Mouse (Mus musculus) neutrophil, adult 5-6 weeks (primary cell): Measurements from ENCODE around the gene Tatdn3. TPM values are rescaled to one million over a fixed set of nuclear protein-coding genes. Genes with fewer than 3 reads are reported as not detected.
"Not testable (repeated sequence)": the region's sequence is repeated elsewhere in the genome, so short reads cannot be mapped to it uniquely, and the experiment has no call there.

Experiments
- ATAC-seq: fragments of 151-379, 151-347 bp; 2 replicates; pipeline ENCODE4 v1.8.0; 2017; ENCODE audit warnings: mild to moderate bottlenecking, moderate TSS enrichment; ENCODE audit not compliant: insufficient number of reproducible peaks, poor library complexity, low FRiP score, severe bottlenecking; ENCODE audit errors: extremely low read depth
- total RNA-seq: library from RNA; stranded (forward); fragments of 200-1000 nt; gene quantifications from 2 replicates; pipeline ENCODE4 v1.2.3, GENCODE M21; 2017

Gene Tatdn3
- total RNA-seq, 1 experiment from 2014 or later, result 10.2 TPM

DNA sequence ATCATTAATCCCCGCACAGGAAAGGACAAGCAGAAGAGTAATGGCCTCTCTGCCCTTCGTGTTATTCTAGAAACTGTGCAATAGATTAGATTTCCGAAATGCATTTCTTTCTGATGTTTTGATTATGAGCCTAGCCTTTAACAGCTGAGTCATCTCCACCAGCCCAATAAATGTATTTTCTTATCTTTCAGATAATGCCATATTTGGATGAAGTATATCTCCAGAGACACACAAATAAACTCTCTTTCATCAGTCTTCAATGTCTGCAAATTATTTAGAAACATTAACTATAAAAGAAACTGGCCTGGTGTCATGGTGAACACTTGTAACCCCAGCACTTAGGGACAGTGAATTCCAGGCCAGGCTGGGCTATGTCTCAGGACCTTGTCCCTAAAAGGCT is 20.0 kb downstream of the Tatdn3 start:
- ATAC-seq, result no peak

DNA sequence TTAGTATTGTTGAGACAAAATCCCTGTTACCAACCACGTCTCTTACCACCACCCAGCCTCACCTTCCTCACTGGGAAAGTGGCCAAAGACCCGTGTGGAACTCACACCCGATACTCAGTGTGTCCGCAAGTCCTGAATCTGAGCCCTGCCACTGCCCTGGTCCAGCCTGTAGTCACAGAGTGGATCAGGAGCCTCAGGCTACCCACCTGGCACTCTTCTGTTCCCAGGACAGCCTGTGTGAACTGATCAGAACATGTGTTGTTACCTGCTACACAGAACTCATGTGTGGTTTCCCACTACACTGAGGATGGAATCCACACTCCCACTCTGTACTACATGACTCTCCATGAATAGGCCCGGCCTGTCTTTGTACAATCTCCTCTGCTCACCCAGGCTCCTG is 20.6 kb downstream of the Tatdn3 start:
- ATAC-seq, result no peak

DNA sequence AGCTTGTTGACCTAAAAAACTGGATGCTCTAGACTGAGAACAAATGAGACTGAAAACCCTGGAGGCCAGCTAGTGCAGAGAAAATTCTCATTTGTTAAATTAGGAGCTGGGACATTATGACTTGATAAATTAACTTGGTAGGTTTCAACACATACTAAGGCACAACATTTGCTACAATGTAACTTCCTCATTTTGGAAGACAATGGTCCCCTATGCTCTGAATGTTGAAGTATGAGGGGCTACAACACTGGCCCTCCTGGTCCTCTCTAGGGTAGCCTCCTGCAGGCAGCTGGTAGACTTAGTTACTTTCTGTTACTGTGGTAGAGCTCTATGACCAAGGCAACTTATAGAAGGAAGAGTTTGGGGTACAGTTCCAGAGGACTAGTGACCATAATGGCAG is 21.4 kb downstream of the Tatdn3 start:
- ATAC-seq, result no peak

DNA sequence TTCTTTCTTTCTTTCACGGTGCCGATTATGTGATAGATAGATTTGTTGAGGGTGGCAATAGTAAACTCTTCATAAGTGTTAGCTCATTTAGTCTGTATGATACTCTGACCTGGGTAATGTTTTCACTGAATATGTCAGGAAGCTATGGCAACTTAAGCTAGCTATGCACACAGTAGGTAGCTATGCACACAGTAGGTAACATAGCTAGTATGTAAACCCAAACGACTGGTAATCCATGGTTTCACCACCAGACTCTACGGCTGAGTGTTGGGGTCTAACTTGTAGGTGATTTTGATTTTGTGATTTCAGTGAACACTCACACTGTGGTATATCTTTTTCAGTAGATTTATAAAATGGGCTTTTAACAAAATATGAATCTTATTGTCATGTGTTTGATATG is 24.7 kb downstream of the Tatdn3 start:
- no peak for ATAC-seq

DNA sequence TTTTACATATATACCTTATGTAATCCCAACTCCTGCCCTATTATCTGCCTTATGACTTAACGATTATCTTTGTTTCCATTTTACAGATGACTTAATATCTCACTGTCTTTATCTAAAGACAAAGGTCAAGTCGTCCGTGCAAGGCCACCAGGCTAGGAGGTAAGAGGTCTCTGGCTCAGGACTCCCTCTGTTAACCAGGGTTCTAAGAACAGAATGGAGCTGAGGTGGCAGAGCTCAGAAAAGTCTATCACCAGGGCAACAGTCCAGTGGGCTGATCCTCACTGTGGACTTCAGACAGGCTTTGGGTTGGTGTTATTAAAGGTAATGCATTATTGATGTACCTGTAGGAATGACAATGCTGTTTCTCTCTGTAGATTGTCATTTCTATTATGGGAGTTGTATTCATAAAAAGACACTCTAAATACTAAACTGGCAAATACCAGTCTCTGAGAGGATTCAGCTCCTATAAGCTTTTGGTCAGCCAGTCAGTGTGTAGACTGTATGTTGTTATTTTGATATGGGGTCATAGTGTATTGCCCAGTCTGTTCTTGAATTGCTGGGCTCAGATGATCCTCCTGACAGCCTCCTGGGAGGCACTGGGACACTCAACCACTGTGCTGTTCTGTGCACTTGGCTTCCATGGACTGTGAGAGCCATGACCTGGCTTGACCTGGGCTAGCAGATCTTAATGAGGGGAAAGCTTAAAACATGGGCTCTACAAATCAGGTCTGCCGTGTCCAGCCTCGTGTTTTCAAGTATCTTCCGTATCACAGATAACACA is 26.0 kb downstream of the Tatdn3 start, which contains the start of gene Spata45:
Spata45 (plus strand) TSS at position 86 of the 781 bp plus-strand sequence.
- ATAC-seq, result no peak

DNA sequence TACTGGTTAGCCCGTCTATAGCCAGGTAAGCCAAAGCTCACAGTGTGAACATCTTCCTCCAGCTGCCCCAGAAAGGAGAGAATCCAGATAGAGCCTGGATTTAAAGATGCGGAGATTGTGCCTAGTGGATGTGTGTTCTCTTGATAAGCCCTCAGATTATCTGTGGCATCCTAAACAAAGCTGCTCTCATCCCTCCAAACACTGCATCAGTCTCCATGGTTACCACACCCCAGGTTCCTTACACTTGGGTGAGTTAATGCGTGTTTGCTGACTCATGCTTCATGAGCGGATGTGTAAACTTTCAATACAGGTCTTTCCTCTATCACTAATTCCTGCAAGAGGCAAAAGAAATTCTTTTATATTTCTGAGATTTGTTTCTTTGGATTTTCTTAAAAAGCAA is 27.1 kb downstream of the Tatdn3 start:
- ATAC-seq, result no peak

DNA sequence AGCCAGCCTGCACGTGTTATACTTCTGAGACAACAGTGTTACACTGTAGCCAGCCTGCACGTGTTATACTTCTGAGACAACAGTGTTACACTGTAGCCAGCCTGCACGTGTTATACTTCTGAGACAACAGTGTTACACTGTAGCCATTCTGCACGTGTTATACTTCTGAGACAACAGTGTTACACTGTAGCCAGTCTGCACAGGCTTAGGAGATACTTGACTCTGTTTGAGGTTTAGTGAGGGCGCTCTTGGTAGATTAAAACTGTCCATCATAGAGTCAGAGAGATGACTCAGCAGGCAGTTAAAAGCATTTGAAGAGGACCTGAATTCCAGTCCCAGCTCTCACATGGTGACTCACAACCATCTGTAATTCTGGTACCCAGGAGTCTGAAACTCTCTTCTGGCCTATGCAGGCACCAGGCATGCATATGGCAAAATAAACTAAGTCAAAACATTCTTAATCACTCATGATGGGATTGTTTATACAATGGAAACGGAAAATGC is 31.8 kb downstream of the Tatdn3 start:
- not testable (repeated sequence) for ATAC-seq

DNA sequence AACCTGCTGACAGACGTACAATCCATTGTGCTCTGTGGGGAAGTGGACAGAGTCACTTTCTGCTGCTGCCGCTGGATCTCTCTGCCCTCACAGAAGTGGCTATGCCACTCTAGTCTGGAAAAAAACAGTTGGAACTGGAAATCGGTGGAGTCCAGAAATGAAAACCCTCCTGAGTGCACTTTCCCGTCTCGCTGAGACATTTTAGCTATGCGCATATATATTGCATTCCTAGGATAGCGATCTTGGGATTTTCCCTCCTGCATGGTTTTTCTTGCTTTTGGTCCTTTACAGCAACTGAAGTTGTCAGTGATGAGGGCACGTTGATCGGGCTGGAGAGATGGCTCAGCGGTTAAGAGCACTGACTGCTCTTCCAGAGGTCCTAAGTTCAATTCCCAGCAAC is 32.5 kb downstream of the Tatdn3 start:
- ATAC-seq, result no peak

DNA sequence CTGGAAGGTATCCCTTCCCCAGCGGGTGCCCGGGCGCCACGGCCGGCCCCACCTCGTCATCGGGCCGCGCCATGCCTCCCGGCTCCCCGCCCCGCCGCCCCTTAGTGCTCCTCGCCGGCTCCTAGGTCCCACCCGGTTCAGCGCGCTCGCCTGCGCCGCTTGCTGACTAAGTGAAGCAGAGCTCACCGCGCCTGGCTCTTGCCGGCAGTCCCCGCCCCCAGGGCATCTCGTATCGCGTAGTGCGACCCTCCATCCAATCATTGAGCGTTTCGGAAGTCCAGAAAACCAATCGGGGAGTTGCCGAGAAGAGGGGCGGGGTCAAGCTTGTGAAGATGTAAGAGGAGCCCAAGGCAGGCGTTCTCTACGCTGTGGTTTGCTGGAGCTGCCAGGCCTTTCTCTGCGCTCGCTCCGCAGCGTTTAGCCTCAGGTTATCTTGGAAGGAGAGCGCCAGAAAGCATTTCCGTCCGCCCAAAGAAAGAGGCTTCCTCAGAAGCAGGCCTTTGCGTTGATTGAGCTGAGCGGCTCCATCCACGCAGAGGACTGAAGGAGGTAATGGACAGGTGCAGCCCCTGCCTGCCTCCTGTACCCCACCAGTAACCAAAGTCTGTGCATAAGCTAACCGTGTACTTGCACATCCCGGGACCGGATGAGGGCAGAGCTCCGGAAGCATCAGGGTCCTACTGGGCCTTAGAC is 36.6 kb downstream of the Tatdn3 start, which contains the start of gene Flvcr1:
Flvcr1 (minus strand) TSS at position 138 of the 693 bp plus-strand sequence.
- peak; percentile 98 for ATAC-seq

DNA sequence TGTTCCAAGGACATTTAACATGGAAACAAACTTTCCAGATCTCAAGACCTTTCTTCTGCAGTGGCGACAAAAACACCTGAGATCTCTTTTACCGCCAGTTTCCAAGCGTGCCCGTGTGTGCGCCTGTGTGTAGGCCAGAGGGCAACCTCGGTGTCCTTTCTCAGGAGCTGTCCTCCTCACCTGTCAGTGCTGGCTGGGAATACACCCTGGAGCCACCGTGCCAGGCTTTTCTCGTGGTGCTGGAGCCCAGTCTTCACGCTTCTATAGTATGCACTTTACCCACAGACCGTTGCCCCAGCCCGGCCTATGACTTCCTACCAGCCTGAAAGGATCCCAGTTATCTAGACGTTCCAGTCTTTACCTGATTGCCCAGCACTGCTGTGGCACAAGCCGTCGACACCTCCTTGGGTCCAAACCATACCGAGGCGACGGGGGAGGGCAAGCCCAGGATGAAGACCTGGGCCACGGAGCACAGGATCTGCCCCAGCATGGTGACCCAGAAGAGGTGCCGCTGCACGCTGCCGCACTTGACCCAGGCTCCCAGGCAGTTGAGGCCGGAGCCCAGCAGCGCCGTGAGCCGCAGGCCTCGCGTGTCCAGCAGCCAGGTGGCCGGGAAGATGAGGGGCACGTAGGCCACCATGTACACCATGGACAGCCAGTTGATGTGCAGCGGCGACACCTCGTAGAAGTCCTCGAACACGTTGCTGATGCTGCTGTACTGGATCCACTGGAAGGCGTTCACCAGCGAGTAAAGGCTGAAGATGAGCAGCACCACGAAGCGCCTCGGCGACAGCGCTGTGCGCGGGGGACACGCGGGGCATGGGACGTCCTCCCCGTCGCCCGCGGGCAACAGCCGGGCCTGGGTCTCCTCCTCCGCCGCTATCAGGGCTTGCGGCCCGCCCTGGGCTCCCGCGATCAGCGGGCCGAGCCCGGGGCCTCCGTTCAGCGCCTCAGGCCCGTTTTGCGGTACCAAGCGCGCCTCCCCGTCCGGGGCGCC is 37.4 kb downstream of the Tatdn3 start:
- no peak for ATAC-seq

DNA sequence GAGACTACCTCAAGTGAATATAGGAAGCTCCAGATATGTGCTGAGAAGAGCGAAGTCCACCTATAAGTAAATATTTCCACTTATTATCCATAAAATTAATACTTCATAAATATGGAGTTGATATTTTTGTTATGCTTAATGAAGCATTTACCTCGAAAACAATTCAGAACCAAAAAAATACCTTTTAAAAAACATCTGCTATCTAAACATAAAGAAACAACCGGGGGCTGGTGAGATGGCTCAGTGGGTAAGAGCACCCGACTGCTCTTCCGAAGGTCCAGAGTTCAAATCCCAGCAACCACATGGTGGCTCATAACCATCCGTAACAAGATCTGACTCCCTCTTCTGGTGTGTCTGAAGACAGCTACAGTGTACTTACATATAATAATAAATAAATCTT is 38.9 kb downstream of the Tatdn3 start:
- not testable (repeated sequence) for ATAC-seq

DNA sequence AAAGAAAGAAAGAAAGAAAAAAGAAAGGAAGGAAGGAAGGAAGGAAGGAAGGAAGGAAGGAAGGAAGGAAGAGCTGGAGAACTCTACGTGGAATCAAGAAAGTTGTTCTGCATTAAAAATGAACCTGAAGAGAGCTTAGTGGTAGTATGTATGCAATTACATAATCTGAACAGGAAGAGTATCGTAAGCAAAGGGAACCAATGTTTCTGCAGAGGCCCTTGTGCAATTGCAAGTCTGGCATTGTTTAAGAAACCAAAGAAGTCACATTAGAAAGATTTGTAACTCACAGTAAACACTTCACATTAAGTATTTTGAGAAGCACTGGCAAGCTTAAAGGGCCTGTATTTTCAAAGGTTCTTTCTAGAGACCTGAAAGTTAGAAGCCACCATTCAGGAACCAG is 39.6 kb downstream of the Tatdn3 start:
- no peak for ATAC-seq

DNA sequence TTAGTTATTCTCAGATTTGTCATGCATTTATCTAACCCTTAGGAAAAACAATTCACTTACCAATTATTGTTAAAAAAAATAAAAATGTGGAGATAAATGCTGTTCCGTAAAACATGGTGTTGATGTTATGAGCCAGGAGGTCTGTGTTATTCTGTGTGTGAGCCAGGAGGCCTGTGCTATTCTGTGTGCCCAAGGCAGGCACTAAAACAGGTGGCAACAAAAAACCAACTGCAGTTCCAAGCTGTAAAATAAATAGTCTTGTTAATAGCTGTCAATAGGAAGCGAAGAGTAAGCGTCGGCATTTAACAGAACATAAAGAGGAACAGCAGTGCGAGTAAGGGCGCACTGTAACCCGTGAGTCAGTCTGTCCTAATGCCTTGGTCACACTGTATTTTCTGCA is 41.7 kb downstream of the Tatdn3 start:
- no peak for ATAC-seq

DNA sequence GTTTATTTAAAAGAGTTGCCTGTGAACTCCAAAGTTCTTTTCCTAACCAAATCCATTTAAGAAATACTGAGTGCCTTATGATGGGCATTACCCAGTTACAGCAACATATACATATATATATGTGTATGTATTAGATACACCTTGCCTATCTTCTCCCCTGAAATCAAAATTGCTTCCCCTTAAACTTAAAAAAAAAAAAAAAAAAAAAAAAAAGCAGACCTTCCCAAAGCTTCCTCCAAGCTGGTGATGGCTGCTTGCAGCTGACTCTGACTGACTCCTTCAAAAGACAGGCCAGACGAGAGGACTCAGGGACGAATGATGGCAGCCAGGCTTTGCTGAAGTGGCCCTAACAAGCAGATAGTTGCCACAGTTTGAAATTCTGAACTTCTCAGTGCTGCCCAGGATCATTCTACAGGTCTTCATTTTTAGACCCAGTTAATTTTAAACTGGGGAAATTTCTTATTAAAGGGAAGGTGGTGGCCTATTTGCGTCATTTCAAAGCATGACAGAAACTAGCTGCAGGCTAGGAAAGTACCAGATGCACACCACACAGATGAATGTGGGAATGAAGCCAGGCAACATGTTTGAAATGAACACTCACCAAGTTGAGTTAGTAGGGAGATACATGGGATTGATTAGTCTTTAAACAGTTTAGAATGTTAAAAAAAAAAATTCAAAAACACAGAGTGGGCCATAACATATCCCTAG is 42.4 kb downstream of the Tatdn3 start:
- ATAC-seq, result no peak

DNA sequence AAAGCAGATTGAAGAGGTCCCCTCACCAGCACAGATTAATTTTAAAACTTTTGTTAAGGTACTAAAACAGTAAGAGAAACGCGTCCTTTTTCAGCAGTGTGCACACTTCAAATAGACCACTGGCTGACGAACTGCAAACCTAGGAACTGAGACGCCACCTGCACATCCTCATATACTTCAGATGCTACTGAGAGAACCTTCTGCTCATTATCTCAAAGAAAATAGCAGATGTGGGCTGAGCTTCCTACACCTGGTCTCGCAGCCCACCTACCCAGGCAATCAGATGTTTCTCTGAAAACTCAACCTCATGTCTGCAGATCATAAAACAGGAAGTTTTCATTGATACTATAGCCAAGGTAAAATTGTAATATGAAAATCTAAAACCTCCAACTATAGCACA is 42.9 kb downstream of the Tatdn3 start:
- ATAC-seq, result no peak

DNA sequence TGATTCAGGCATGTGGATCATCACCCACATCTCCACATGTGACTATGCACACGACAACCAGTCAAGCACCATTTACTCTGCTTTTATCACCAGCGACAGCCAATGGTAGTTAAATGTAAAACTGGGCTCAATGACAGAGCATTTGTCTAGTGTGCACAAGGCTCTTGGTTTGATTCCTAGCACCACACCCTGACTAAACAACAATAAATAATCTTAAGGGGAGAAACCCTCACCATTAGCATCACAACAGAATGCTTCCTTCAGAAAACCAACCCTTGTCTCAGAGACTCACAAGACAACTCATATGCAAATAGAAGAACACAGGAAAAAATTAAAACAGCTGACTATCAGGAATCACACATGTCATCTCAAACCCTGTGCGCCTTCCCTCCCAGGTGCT is 48.5 kb downstream of the Tatdn3 start:
- ATAC-seq, result no peak

DNA sequence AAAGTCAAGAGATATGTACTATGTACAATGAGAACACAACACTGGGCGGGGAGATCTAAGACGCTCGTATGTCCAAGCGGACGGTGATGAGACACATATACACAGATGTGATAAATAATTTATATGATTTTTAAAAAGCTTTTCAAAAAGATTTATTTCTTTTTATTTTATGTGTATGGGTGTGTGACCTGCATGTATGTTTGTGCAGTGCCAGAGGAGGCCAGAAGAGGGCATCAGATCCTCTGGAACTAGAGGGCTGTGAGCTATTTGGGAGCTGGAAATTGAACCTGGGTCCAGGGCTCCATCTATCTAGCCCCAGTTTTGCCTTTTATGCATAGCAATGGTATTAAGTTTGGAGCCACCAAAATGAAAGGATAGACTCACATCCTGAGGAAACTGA is 54.0 kb downstream of the Tatdn3 start:
- ATAC-seq, result no peak

DNA sequence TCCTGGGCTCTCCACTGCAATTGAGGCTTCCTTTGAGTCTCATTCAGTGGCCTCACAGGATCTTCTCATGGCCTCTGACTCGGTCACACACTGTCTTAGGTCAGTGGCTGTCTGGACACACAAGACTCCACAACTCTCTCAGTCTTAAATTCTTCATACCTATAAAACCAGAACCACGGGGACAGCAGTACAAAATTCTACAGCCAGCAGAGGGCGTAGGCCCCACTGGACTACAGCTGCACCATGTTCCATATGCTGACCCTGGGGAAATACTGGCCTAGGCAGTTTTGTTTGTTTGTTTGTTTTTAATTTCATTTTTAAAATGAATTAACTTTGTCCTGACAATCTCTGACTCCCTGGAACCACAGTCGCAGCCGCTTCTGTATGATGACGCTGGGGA is 60.5 kb downstream of the Tatdn3 start:
- no peak for ATAC-seq

DNA sequence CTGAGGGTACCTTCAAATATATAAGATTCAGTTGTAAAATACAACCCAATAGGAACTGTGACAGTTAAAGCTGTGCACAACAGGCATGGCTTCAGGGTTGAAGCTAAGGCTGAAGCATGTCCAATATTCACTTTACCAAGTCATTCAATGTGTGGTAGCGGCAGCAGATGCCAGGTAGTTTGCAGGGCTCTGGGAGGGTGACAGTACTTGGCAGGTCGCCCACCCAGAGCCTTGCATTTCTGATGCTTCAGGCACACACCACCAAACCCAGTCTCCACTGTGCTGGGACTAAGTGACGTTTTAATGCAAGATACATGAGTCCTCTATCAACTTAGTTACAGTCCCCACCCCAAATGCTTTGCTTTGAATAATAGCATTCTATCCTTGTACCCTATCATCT is 62.0 kb downstream of the Tatdn3 start:
- no peak for ATAC-seq
